Mouse (Mus musculus): ENCODE measurements around the gene Lage3. TPM values are rescaled to one million over a fixed set of nuclear protein-coding genes. Genes with fewer than 3 reads are reported as not detected.

Lage3 gene
- polyA plus RNA-seq (2012; rRNA removed), result 96.9 and 108 TPM in 2 replicates

GRCm38 (mm10) chrX:74353467-74353770, at the start of gene Lage3:
Gene Lage3, minus strand, starts transcription at chrX:74353618.

GRCm38 (mm10) chrX:74392535-74393443, 39.4 kb upstream of the Lage3 start, which contains the start of the genes Fam3a and Ikbkg:
Gene Fam3a, minus strand, starts transcription at chrX:74393272.
Gene Ikbkg, plus strand, starts transcription at chrX:74393290.

GRCm38 (mm10) chrX:74372888-74373549, 19.6 kb upstream of the Lage3 start, which contains the start of the genes Ubl4a and Slc10a3:
Gene Ubl4a, minus strand, starts transcription at chrX:74373218.
Gene Slc10a3, minus strand, starts transcription at chrX:74373349.

GRCm38 (mm10) chrX:74328725-74329161, 24.7 kb downstream of the Lage3 start, which contains the start of gene Plxna3:
Gene Plxna3, plus strand, starts transcription at chrX:74329066.

GRCm38 (mm10) chrX:74312540-74313464, 40.6 kb downstream of the Lage3 start, which contains the start of gene Fam50a:
Gene Fam50a, plus strand, starts transcription at chrX:74313033.

GRCm38 (mm10) chrX:74304867-74305700, 48.3 kb downstream of the Lage3 start, which contains the start of gene Gdi1:
Gene Gdi1, plus strand, starts transcription at chrX:74304998.

Other genes with a start within 250 kb of the Lage3 start
- not detected in 2 replicates for gene Opn1mw, start 226.2 kb downstream of the Lage3 start, polyA plus RNA-seq (2012; rRNA removed)
- gene Mecp2, start 218.3 kb downstream of the Lage3 start, polyA plus RNA-seq (2012; rRNA removed), result 19.8 and 22.4 TPM in 2 replicates
- not detected in 2 replicates for gene Tex28, start 185.8 kb downstream of the Lage3 start, polyA plus RNA-seq (2012; rRNA removed)
- 0.02 TPM in 1 of 2 replicates, not detected in the other for gene Tktl1, start 176.4 kb downstream of the Lage3 start, polyA plus RNA-seq (2012; rRNA removed)
- 477 and 550 TPM in 2 replicates for gene Flna, start 103.8 kb downstream of the Lage3 start, polyA plus RNA-seq (2012; rRNA removed)
- 64.2 and 105 TPM in 2 replicates for gene Emd, start 98.9 kb downstream of the Lage3 start, polyA plus RNA-seq (2012; rRNA removed)
- 1,358 and 2,258 TPM in 2 replicates for gene Rpl10, start 82.8 kb downstream of the Lage3 start, polyA plus RNA-seq (2012; rRNA removed)
- 61.6 and 70.5 TPM in 2 replicates for gene Taz, start 71.7 kb downstream of the Lage3 start, polyA plus RNA-seq (2012; rRNA removed)
- gene Dnase1l1, start 71.3 kb downstream of the Lage3 start, polyA plus RNA-seq (2012; rRNA removed), result 5.9 and 8.7 TPM in 2 replicates
- 87.0 and 137 TPM in 2 replicates for gene Atp6ap1, start 56.5 kb downstream of the Lage3 start, polyA plus RNA-seq (2012; rRNA removed)
- 580 and 740 TPM in 2 replicates for gene Gdi1, start 48.6 kb downstream of the Lage3 start, polyA plus RNA-seq (2012; rRNA removed)
- 50.7 and 64.9 TPM in 2 replicates for gene Fam50a, start 40.6 kb downstream of the Lage3 start, polyA plus RNA-seq (2012; rRNA removed)
- 82.1 and 108 TPM in 2 replicates for gene Plxna3, start 24.6 kb downstream of the Lage3 start, polyA plus RNA-seq (2012; rRNA removed)
- 31.9 and 46.3 TPM in 2 replicates for gene Ubl4a, start 19.6 kb upstream of the Lage3 start, polyA plus RNA-seq (2012; rRNA removed)
- gene Slc10a3, start 19.7 kb upstream of the Lage3 start, polyA plus RNA-seq (2012; rRNA removed), result 2.3 and 8.5 TPM in 2 replicates
- 18.5 and 27.2 TPM in 2 replicates for gene Fam3a, start 39.7 kb upstream of the Lage3 start, polyA plus RNA-seq (2012; rRNA removed)
- 23.5 and 46.1 TPM in 2 replicates for gene Ikbkg, start 39.7 kb upstream of the Lage3 start, polyA plus RNA-seq (2012; rRNA removed)
- 31.7 and 41.7 TPM in 2 replicates for gene G6pdx, start 75.6 kb upstream of the Lage3 start, polyA plus RNA-seq (2012; rRNA removed)
- gene Gm6880, start 127.8 kb upstream of the Lage3 start, polyA plus RNA-seq (2012; rRNA removed), result 0.12 TPM in 1 of 2 replicates, not detected in the other
- not detected in 2 replicates for gene Olfr1326-ps1, start 221.3 kb upstream of the Lage3 start, polyA plus RNA-seq (2012; rRNA removed)
- not detected in 2 replicates for gene Olfr1325, start 239.1 kb upstream of the Lage3 start, polyA plus RNA-seq (2012; rRNA removed)